Mouse (Mus musculus): ENCODE measurements around the gene Ubr3.
"Not testable (repeated sequence)": the region's sequence is repeated elsewhere in the genome, so short reads cannot be mapped to it uniquely, and the experiment has no call there.

Ubr3 gene

DNA sequence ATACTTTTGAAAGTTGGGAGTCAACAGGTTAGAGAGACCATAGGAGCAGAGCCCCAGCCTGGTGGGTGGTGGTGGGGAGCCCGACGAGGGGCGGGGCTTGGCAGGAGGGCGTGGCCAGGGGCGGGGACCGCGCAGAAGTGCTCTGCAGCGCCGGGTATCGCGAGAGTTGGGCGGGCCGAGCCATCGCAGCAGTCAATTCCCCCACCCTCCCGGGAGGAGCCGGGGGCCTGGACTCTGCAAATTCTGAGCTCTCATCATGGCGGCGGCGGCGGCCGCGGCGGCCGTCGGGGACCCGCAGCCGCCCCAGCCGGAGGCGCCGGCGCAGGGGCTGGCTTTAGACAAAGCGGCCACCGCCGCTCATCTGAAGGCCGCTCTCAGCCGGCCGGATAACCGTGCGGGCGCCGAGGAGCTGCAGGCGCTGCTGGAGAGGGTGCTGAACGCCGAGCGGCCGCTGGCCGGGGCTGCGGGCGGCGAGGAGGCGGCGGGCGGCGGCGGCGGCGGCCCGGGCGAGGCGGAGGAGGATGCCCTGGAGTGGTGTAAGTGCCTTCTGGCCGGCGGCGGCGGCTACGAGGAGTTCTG is at the start of gene Ubr3:
Gene Ubr3 (plus strand): TSS at position 208 of the 579 bp plus-strand sequence.
- DNase-seq (ENCODE audit: low spot score): peak; percentile 85

DNA sequence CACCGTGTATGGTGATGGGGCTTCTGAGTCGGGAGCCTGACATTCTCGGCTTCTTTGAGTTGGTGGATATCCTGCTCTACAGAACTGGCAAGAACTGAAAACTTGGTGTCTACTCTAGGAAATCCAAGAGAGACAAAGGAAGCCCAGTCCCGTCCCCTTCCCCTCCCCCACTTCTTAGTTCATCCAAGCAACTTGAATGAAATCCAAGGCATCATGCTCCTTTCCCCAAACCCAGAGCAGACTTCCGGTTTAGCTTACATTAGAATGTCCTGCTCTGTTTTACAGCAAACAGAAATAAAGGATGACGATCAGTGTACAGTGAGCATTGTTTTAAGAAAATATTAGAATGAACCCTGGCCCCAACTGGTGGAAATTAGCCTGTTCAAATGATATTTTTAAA is 47.8 kb upstream of the Ubr3 start:
- no peak for DNase-seq (ENCODE audit: low spot score)

DNA sequence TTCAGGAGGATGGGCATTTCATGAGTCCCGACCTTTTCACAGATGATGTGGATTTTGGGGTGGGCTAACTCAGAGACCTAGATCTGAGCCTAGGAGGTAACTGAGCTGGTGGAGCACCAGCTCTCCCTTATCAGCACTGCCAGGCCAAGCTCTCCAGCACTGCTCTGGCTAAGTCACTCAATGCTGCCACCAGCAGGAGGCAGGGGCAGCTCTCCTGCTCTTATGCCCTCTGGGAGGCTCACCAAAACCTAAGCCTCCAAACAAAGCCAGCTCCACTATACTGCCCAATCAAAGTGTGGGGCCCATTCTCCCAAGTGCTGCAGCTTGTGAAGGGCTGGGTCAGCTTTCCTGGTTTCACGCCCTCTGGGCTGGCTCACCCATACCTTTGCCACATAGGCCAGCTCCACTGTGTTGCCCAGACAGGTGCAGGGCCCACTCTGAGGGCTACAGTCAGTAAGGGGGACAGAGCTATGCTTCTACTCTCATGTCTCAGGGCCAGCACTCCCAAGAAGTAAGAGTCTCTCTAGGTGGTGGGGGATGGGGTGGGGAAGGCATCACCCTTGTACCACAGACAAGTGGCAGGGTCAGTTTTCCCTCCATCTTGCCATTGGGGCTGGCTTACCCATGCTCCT is 45.5 kb upstream of the Ubr3 start:
- no peak for DNase-seq (ENCODE audit: low spot score)

DNA sequence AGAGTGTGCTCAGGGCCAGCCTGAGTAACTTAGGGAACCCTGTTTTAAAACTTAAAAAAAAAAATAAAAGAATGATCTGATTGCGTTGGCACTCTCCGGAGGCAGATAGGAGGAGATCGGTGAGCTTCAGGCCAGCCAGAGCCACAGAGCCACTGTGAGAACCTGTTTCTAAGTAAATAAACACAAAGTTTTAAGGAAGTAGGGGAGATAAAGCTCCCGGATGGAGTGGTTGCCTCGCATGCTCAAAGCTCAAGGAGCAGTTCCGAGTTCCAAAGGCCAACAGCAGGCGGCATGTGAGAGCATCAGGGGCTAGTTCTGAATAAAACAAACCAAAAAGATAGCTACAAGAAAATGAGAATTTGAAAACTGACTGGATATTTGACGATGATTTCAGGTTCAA is 40.7 kb upstream of the Ubr3 start:
- no peak for DNase-seq (ENCODE audit: low spot score)

DNA sequence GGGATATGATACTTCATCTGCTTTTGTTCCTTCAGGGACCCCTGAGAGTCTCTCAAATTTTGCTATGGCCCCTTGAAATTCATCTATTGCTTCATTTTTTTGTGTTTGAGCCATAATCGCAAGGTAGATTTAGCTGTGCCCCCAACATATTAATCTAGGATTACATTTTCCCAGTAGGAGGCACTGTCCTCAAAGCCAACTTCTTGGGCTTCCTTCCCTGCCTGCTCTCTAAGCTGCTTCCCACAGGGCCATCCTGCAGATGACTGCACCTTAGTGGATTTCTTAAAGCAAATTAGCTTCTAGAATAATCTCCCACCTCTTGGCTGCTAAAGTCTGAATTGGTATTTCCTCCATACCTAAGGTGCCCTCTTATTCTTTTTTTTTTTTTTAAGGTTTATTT is 39.2 kb upstream of the Ubr3 start:
- no peak for DNase-seq (ENCODE audit: low spot score)

DNA sequence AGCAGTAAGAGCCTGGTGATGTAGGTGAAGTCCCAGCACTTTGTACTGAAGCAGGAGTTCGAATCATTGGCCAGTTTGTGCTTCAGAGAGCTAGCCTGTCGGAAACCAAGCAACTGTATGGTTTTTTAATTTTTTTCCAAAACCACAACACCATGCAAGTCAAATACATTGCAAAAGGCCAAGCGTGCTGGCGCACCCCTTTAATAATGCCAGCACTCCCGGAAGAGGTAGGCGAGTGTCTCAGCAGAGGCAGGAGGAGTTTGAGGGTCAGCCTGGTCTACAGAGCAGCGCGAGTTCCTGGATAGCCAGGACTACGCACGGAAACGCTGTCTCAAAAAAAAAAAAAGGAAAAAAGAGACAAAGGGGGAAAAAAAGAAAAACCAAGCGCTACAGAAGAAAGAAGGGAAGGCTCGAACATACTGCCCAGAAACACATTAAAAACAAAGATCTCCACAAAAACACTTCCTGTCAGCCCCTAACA is 36.0 kb upstream of the Ubr3 start:
- DNase-seq (ENCODE audit: low spot score): no peak

DNA sequence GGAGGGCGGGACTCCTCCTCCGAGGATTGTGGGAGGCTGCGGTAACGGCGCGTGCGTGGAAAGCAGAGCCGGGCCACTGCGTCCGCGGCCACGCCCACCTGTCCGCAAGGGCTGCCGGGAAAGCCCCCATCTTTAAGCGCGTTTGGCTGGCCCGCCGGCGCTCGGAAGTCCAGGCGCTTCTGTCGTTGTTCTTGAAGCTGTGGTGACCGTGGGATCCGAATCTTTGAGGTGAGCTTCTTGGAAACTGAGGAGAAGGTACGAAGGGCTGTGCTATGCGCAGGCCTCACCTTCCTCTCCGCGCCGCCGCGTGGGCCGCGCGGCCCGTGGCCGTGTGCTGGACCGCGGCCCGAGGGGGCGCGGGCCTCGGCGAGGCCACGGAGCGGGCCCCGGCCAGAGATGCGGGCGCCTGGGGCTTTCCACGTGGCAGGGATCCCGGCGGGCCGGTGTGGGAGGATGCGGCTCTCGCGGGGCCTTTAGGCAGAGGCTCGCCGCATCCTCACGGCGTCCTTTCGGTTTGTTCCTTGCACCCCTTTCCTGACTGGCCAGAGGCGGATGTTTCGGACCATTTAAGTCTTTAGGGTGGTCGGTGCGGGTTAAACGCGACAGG is 35.5 kb upstream of the Ubr3 start, which contains the start of gene Ssb:
Gene Ssb (plus strand): TSS at position 78 of the 607 bp plus-strand sequence.
- peak; percentile 75 for DNase-seq (ENCODE audit: low spot score)

DNA sequence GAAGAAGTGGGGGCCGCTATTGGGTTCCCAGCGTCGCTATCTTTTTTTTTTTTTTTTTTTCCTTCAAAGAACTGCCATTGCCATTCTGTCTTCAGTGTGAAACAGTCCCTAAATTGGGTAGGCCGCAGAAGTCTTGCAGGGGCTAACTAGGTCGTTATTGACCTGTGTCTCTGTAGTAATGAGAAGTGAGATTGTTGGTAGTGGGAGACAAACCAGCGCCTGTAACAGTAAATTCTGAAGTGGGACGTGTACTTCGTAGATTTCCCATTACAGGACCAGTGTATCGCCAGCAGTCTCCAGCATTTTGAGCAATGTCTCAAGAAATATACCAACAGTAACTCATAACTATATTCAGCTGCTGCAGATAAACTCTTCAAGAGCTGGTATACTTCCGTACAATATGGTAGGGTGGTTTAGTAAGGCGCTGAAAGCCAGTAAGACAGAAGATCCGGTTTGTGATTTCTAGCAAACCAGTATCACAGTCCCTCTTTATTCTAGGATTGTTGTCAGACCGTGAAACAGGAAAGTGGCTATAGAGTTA is 34.9 kb upstream of the Ubr3 start:
- DNase-seq (ENCODE audit: low spot score): no peak

DNA sequence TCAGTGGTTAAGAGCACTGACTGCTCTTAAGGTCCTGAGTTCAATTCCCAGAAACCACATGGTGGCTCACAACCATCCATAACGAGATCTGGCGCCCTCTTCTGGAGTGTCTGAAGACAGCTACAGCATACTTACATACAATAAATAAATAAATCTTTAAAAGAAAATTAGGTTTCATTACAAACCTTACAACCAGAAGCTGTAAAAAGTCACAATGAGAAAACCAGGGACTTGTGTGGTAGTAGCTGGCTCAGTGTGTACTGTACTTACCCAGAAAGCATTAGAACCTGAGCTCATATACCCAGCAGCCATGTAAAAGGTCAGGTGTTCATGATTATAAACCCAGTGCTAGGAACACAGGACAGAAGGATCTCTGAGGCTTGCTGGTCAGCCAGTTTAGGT is 13.1 kb upstream of the Ubr3 start:
- DNase-seq (ENCODE audit: low spot score): no peak

DNA sequence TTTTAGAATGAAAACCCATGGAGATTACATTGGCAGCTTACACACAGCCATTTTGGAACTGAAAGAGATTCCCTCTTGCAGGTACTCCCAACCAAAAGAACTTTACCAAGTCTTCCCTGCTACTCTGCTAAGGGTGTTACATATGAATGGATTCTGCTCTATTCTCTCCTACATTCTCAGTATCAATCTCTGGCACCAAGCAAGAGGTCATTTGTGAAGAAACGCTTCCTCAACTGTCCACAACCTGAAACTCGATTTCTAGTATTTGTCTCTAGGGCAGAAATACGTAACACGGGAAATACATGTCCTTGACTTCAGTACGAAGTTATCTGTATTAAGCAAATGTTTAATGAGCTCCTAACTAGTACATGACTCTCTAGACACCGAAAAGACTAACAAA is 12.5 kb upstream of the Ubr3 start:
- no peak for DNase-seq (ENCODE audit: low spot score)

DNA sequence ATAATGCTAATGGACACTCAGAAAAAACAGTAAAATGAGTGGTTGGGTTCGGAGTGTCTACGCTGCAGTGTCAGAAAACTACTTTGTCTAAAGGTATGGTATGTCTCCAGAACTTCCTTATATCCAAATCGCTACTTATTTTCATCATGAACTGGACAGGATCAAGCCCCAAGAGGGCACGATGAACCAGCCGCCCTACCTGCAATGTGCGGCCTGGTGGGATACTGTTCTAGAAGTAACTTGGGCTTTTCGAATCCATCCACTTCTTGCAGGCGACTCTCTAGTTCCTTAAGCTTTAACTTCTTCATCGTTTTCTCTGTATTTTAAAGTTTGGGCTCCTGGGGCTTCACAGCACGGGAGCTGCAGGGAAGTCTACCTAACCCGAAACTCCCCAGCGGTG is 12.0 kb upstream of the Ubr3 start:
- no peak for DNase-seq (ENCODE audit: low spot score)

DNA sequence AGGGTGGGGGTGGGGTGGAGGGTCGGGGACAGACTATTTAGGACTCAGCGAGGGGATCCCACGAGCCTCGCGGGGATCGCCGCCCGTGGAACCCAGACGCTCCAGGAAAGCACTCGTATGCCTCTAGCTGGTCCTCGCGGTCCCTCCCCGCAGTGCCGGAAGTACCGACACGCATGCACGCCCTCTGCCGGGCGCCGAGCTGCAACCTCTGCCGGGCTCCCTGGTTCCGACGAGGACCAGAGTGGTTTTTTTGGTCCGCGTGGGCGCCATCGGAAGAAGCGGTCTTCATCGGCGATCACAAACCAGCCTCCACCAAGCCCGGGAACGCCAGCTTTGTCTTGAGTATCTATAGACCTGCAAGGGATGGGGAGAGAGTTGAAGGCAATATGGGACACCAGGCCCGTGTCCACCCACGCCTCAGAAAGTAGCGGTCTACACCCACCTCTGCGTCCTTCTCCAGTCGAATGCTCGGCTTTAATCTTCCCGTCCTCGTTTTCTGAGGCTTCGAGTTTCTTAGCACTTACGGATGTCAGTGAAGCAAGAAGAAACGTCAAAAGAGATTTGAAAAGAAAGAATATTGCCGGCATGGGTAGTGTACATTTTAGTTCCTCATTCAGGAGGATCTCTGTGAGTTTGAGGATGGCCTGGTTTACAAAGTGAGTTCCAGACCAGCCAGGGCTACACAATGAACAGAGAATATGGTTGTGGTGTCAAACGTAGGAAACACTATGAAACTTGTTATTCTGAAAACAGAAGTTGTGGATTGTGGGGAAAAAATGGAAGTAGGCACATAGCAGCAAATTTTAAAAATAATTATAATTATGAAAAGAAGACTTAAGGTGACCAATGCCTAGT is 11.4 kb upstream of the Ubr3 start, which contains the start of gene Mettl5:
Gene Mettl5 (minus strand): TSS at position 165 of the 855 bp plus-strand sequence.
- DNase-seq (ENCODE audit: low spot score): peak; percentile 76

DNA sequence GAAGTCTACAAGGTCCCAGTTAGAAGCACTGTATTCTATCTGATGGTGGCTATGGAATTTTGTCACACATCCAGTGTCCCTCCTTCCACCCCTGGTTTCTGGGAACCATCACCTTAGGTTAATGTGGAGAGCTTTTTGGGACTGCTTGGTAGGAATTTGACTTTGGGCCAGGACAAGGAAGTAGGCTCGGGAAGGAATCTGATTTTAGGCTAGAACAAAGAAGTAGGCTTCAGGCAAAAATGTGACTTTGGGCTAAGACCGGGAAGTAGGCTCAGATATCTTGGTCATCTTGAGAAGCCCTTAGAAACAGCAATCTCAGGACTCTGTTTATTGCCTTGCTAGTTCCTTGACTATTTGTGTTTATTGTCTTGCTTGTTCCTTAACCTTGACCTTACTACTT is 8.1 kb upstream of the Ubr3 start:
- DNase-seq (ENCODE audit: low spot score): no peak

DNA sequence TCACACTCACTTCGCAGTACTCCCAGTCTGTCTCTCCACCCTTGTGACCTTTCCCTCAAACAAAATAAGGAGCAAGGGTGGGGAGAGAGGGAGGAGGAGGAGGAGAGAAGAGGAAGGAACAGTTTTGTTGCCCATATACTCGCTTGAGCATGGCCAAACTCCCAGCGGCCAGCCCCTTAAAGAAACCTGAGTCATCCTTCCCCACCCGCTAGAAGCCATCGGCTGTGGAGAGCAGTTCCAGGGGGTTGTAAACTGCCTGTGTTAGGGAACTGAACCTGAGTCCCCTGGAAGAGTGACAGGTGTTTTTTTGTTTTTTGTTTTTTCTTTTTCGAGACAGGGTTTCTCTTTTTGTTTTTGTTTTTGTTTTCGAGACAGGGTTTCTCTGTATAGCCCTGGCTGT is 6.2 kb upstream of the Ubr3 start:
- DNase-seq (ENCODE audit: low spot score): no peak

DNA sequence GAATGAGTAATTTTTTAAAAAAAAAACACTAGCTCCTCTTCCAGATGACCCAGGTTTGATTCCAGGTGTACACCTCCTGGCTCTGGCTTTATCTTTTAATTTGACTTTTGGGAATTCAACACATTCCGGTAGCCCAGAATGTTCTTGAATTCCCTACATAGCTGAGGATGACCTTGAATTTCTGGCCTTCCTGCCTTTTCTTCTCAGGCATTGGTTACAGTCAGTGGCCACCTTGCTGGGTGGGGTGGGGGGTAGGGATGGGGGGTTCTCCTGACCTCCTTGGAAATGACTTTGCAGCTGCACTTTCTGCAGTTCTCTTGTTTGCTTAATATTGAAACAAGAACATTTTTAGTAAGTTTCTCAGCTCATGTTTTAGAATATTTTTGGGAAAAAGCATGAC is 3.9 kb upstream of the Ubr3 start:
- DNase-seq (ENCODE audit: low spot score): no peak

DNA sequence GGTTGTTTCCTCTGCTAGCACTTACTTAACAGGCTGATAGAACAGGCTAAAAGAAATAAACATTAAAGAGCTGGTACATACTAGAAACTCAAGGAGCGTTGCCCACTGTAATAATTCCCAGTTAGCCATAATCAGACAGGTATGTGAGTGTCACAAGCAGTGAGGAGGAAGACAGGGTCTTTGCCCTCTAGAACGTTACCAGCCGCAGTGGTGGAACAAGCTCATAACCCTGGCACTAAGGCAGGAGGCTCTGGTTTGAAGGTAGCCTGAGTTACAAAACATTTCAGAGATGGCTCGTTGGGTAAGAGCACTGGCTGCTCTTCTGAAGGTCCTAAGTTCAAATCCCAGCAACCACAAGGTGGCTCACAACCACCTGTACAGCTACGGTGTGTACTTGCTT is 3.2 kb upstream of the Ubr3 start:
- no peak for DNase-seq (ENCODE audit: low spot score)

DNA sequence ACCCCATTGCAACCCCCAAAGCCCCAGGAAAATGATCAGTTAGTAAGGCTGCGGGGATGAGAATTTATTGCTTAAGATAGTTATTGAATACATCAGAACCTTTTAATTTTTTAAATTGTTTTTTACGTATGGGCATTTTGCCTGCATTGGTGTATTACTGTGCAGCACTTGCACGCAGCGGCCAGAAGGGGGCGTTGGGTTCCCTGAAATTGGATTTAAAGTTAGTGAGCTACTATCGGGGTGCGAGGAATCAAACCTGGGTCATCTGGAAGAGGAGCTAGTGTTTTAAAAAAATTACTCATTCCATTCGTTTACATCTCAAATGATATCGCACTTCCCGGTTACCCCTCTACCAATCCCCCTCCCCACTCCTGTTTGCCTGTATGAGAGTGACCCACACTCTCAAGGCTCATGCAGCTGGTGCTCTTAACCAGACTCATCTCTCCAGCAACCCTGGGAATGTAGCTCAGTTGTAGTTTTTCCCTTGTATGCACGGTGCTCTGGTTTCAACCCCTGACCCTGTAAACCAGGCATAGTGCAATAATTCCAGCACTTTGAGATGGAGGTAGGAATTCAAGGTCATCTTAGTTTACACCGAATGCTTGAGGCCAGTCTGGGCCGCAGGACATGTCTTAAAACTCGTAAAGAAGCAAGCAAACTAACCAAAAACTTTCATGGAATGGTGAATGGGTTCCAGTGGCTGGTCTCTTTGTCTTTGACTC is 1.4 kb upstream of the Ubr3 start:
- DNase-seq (ENCODE audit: low spot score): no peak

DNA sequence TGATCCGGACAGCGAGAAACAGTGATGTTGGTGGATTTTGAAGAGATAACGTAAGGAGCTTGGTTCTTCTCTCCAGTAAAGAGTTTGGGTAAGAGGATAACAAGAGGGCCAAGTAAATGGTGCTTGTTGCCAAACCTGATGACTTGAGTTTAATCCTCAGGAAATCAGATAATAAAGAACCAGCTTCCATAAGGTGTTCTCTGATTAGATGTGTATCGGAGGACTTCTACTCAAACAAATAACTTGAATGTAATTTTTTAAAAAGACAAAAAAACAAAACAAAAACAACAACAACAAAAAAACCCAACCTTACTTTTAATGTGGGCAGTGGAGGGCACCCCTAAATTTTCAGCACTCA is 843 bp upstream of the Ubr3 start:
- DNase-seq (ENCODE audit: low spot score): no peak

DNA sequence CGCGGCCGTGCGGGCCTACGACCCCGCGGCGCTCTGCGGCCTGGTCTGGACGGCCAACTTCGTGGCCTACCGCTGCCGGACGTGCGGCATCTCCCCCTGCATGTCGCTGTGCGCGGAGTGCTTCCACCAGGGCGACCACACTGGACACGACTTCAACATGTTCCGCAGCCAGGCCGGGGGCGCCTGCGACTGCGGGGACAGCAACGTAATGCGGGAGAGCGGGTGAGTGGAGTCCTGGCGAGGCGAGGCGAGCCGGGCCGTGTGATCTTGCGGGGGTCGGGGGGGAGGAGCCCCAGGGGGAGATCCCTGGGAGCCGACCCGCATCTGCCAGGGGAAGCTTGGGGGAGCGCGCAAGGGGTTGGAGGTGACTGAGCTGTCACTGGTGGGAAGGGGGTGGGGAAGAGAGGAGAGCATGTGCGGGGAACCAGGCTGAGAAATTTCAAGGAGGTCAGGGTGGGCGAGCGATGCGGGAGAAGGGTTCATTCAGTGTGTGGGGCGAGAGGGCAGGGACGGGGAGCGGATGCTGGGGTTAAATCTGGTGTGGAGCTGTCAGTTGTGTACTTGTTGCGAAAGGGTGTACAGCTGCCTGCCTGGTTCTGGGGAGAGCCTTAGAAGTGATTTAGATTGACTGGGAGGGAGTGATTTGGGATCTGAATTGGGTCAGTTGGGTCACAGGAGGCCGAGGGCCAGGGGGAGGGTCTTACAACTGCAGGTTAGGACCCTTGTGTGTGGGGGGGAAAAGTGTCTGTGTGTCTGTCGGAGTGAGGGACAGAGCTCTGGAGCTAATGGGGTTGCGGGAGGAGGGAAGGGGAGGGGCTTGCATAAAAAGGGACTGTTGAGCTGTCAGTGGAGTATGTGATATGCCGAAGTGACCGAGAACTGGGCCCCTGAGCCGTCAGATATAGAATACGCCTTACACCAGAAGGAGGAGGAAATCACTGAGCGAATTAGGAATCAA is 851 bp downstream of the Ubr3 start:
- DNase-seq (ENCODE audit: low spot score): no peak

DNA sequence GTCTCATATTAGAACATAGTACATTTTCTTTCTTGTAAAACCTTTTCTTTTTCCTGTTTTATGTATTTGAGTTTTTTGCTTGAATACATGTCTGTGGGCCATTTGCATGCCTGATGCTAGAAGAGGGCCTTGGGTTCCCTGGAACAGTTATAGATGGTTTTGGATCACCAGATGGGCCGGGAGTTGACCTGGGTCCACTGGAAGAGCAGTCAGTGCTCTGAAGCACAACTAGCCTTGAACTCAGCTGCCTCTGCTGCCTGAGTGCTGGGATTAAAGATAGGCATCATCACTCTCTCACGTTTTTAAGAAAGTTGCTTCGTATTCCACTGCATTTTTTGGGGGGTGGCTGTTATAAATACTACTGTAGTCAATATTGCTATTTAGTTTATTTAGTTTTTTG is 6.5 kb downstream of the Ubr3 start:
- no peak for DNase-seq (ENCODE audit: low spot score)

DNA sequence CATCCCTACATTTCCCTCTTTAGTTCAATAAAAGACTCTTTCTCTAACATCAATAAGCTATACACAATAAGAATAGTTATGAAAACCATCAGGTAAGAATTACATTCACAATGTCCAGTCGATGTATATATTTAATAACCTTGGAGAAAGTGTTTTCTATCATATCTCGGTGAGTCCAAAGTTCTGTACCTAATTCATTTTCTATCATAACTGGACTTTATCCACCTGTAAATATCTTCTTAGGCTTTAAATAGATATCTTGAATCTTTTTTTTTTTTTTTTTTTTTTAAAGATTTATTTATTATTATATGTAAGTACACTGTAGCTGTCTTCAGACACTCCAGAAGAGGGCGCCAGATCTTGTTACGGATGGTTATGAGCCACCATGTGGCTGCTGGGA is 10.3 kb downstream of the Ubr3 start:
- DNase-seq (ENCODE audit: low spot score): not testable (repeated sequence)

Measured in layer of hippocampus, adult 9-10 months (tissue).